Mouse (Mus musculus) hindbrain, postnatal 0 days (tissue): ENCODE measurements around the gene Chchd10. TPM values are rescaled to one million over a fixed set of nuclear protein-coding genes. Genes with fewer than 3 reads are reported as not detected.
A peak's percentile ranks its signal among the peaks of the same experiment; 100 is the strongest.

Experiments
- ATAC-seq: fragments of 200-750 bp; cut with Nextera tagmentation; 2 replicates; pipeline ENCODE4 v1.8.0; 2017; ENCODE audit warnings: mild to moderate bottlenecking, moderate TSS enrichment, moderate library complexity
- DNase-seq: peaks from one replicate; pipeline ENCODE4 v3.0.0-alpha.2; 2015; ENCODE audit warnings: low spot score
- H3K27ac ChIP-seq: fragments of 300-500 bp; sonication (generic); 2 replicates; pipeline ENCODE4 v1.5.1; 2014; ENCODE audit warnings: mild to moderate bottlenecking
- H3K27me3 ChIP-seq: fragments of 300-500 bp; sonication (generic); 2 replicates; pipeline ENCODE4 v1.6.1; 2014; ENCODE audit warnings: low read length, mixed read lengths; ENCODE audit not compliant: insufficient read depth
- H3K36me3 ChIP-seq: fragments of 300-500 bp; sonication (generic); 2 replicates; pipeline ENCODE4 v1.6.1; 2014; ENCODE audit warnings: low read length, mixed read lengths; ENCODE audit not compliant: insufficient read depth
- H3K4me1 ChIP-seq: fragments of 300-500 bp; sonication (generic); 2 replicates; pipeline ENCODE4 v1.6.1; 2014; ENCODE audit warnings: antibody characterized with exemption, low read length, mixed read lengths; ENCODE audit not compliant: insufficient read depth
- H3K4me2 ChIP-seq: fragments of 300-500 bp; sonication (generic); 2 replicates; pipeline ENCODE4 v1.6.1; 2014; ENCODE audit warnings: low read depth, mild to moderate bottlenecking, low read length, moderate library complexity, mixed read lengths
- H3K4me3 ChIP-seq: fragments of 300-500 bp; sonication (generic); 2 replicates; pipeline ENCODE4 v1.5.1; 2014; ENCODE audit warnings: low read length
- H3K9ac ChIP-seq: fragments of 300-500 bp; sonication (generic); replicated peaks from 2 replicates; pipeline ENCODE4 v1.6.1; 2014; ENCODE audit warnings: mild to moderate bottlenecking, low read length, moderate library complexity, mixed read lengths
- H3K9me3 ChIP-seq: fragments of 300-500 bp; sonication (generic); 2 replicates; pipeline ENCODE4 v1.6.1; 2016; ENCODE audit warnings: low read length, mixed read lengths
- CTCF ChIP-seq: IDR thresholded peaks from 2 replicates; pipeline ENCODE4 v1.5.1; 2016; ENCODE audit warnings: antibody characterized with exemption, control low read depth, low read depth
- WGBS: fragments of 180-500 bp; shearing (Covaris S2); extraction: QIAGEN DNeasy Blood & Tissue Kit; methylation state at CpG from one replicate; pipeline ENCODE4 v1.1.7; 2014; 5-methylcytosine and 5-hydroxymethylcytosine counted together
- polyA plus RNA-seq: library from polyadenylated mRNA; unstranded; fragments of >200 nt; fragmentation: Nextera tagmentation; extraction: Ambion mirVana; gene quantifications from 2 replicates; pipeline ENCODE4 v1.2.1, GENCODE M21; 2015
- total RNA-seq: library from RNA; depleted of rRNA; stranded (reverse); fragments of >200 nt; gene quantifications from 2 replicates; pipeline ENCODE4 v1.2.3, GENCODE M21; 2014

The Chchd10 gene
- total and polyA plus RNA-seq, 2 experiments from 2014 or later: 312 to 332 TPM

DNA sequence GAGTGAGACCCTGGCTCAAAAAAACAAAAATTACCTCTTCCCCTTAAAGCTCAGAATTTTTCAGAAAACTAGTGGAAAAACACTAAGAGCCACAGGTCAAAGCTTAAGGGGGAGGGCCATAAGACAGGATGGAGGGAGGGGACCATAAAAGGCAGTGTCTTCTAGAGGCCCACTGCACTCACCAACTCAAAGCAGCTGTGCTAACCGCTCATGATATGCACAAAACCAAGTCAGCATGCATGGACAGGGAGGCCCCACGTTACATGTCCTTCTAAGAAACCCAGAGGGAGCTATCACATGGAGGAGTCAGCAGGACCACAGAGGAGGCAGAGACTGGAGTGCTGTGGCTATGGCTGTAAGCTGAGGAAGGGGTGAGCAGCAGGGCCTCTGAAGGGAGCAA lies 22.2 kb upstream of the Chchd10 start:
- Histone ChIP-seq H3K4me1 (no peaks in the 10 kb centered on the region), H3K27me3 (no peaks in the 10 kb centered on the region), H3K9ac (no peak overlapping the region), H3K27ac (no peak overlapping the region), H3K36me3 (peaks cover 54% of the 10 kb centered on the region), H3K4me3 (no peak overlapping the region), H3K9me3 (no peaks in the 10 kb centered on the region), H3K4me2 (no peak overlapping the region)
- DNase-seq: no peak
- TF ChIP-seq CTCF: no peak
- ATAC-seq: no peak
- 75% methylated on average over 2 of the region's 2 CpGs for WGBS

DNA sequence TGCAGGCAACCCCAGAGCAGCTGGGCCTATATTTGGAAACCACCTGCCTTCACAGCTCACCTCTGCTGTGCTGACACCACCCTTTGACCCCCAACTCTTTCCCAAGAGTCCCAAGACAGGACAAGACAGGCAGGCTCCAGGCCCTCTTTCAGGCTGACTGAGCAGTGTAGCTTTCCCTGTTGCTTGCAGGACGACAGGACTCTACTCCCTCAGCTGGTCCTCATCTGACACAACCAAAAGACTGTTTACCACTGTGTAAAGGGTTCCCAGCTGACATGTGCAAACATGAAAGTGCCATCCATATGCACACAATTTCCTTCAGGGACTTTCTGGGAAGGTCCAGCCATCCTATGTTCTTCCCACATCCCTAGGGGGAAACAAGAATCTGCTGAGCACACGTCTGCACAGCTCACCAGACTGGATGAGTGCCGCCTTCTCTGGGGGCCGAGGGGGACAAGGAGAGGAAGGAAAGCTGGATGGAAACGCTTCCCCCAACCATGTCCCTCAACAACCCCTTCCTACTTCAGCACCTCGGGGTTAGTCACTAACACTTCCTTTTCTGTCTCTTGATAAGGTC lies 19.8 kb upstream of the Chchd10 start:
- DNase-seq (no peak), ATAC-seq (no peak)
- H3K4me2 ChIP-seq: no peak overlapping the region
- H3K4me1 ChIP-seq: no peaks in the 10 kb centered on the region
- H3K27ac ChIP-seq: no peak overlapping the region
- H3K36me3 ChIP-seq: peaks cover 48% of the 10 kb centered on the region
- 74% methylated on average over 6 of the region's 6 CpGs for WGBS
- no peaks in the 10 kb centered on the region for H3K9me3 ChIP-seq
- no peak for TF ChIP-seq CTCF
- no peak overlapping the region for H3K9ac ChIP-seq
- no peaks in the 10 kb centered on the region for H3K27me3 ChIP-seq
- H3K4me3 ChIP-seq: no peak overlapping the region

DNA sequence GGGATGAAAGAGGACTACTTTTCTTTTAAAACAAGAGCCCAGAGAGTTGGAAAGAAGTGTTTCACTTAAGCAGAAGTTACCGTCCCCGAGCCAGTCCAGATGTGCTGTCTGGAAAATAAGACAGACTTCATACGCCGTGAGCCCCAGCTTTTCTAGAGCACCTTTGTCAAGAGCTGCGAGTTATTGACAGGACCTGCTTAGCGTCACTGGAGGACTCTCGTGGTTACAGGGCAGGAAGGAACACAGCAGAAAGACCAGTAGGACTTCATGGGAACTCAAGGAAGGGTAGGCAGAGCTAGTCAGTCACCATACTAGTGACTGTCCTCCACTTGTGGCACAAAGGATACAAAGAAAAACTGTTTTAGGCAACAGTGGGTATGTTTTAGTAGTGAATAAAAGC lies 17.4 kb upstream of the Chchd10 start:
- Histone ChIP-seq H3K9ac (no peak overlapping the region), H3K9me3 (no peaks in the 10 kb centered on the region), H3K4me3 (no peak overlapping the region), H3K36me3 (peaks cover 30% of the 10 kb centered on the region), H3K4me2 (no peak overlapping the region), H3K27me3 (no peaks in the 10 kb centered on the region), H3K4me1 (peaks cover 14% of the 10 kb centered on the region; the same call in 1 of the 2 replicates), H3K27ac (no peak overlapping the region)
- ATAC-seq (no peak), DNase-seq (no peak)
- 90% methylated on average over 7 of the region's 7 CpGs for WGBS
- TF ChIP-seq CTCF: no peak

DNA sequence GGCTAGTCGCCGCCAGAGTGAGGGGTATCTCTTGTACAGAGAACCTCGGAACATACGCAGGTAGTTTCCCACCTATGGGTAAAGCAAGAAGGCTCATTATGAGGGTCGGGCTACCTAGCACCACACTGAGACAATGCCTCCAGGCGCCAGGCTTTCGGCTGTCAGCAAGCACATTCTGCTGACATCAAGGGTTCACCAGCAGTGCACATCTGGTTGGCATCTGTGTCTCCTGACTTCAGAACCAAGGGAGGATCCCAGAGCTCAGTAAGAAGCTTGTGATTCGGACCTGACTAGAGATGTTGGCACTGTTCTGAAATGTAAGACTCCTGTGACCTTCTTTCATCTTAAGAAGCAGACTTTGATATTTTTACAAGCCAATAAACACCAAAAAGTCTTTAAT lies 16.1 kb upstream of the Chchd10 start:
- H3K36me3 ChIP-seq: peaks cover 19% of the 10 kb centered on the region; the same call in 1 of the 2 replicates
- DNase-seq (no peak), ATAC-seq (no peak)
- TF ChIP-seq CTCF: no peak
- no peak overlapping the region for H3K4me2 ChIP-seq
- H3K9me3 ChIP-seq: no peaks in the 10 kb centered on the region
- peaks cover 14% of the 10 kb centered on the region; the same call in 1 of the 2 replicates for H3K4me1 ChIP-seq
- no peak overlapping the region for H3K9ac ChIP-seq
- 72% methylated on average over 8 of the region's 8 CpGs for WGBS
- H3K4me3 ChIP-seq: no peak overlapping the region
- no peaks in the 10 kb centered on the region for H3K27me3 ChIP-seq
- H3K27ac ChIP-seq: no peak overlapping the region

DNA sequence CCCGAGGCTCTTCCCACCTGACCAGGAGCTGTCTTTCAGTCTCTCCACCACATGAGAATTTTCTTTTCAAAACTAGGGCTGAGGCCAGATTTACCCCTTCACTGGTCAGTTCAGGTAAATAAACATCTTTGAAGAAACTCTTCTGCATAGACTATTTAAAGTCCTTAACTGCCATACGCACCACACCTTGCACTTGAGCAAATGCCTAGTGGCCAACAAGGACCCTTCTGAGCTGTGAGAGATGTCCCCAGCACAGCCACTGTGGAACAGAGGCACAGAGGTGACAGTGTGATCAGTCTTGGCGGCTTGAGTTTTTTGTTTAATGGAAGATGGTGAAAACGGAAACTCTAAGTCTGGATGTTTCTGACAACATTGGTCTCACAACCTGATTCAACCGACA lies 13.9 kb upstream of the Chchd10 start:
- Histone ChIP-seq H3K4me3 (no peak overlapping the region), H3K9ac (no peak overlapping the region), H3K4me2 (peak overlapping the region; percentile 13; the same call in 1 of the 2 replicates), H3K36me3 (peaks cover 19% of the 10 kb centered on the region; the same call in 1 of the 2 replicates), H3K4me1 (peaks cover 14% of the 10 kb centered on the region; the same call in 1 of the 2 replicates), H3K9me3 (no peaks in the 10 kb centered on the region), H3K27me3 (no peaks in the 10 kb centered on the region), H3K27ac (no peak overlapping the region)
- WGBS: 79% methylated on average over 5 of the region's 5 CpGs
- ATAC-seq (no peak), DNase-seq (no peak)
- no peak for TF ChIP-seq CTCF

DNA sequence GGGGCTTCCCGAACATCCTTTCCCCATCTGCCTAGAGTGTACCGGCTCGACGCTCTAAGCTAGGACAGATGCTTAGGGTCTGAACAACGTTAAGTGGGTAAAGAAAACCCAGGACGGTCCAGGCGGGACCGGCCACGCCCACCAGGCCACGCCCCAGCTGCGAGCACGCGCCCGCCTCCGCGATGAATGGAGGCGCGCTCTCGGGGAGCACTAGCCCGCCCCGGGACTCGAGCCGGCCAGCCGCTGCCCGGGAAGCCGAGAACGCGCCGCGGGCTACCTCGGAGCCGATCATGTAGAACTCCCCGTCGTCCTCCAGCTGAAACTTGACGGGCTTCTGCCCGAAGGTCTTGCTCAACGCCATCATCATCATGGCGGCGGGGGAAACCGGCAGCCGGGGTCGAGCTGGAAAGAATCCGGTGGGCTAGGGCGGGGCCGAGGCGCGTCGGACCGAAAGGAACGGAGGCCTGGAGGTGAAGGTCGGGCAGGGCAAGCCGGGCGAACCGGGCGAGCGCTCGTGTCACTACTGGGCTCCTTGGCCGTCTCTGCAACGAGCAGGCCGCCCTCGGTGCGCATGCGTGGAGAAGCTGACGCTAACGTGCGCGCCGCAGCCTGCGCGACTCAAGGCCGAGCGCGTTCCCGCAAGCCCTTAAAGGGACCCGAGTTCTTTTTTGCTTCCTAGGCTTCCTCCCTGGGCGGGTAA lies 11.8 kb upstream of the Chchd10 start, which contains the start of gene Smarcb1:
Smarcb1 (minus strand) TSS at position 592 of the 700 bp plus-strand sequence.
- TF ChIP-seq CTCF: no peak
- Histone ChIP-seq H3K9ac (peak within 1 kb of the TSS; percentile 97), H3K9me3 (no peaks in the 10 kb centered on the region), H3K4me1 (peaks cover 14% of the 10 kb centered on the region; the same call in 1 of the 2 replicates), H3K4me3 (peak within 1 kb of the TSS; percentile 96), H3K36me3 (peaks cover 6% of the 10 kb centered on the region; the same call in 1 of the 2 replicates), H3K4me2 (peak within 1 kb of the TSS; percentile 72), H3K27me3 (no peaks in the 10 kb centered on the region), H3K27ac (peak within 1 kb of the TSS; percentile 99)
- ATAC-seq (peak; percentile 92), DNase-seq (peak; percentile 99)
- under 1% methylated on average over 76 of the region's 76 CpGs for WGBS
